Mouse (Mus musculus) lung, postnatal 36 days (tissue): ENCODE data around the gene Slc2a3.
A peak's percentile ranks its signal among the peaks of the same experiment; 100 is the strongest.

Source experiments
- DNase-seq: peaks from one replicate; pipeline ENCODE4 v3.0.0; 2022; ENCODE audit warnings: mixed read lengths

Slc2a3 gene

DNA sequence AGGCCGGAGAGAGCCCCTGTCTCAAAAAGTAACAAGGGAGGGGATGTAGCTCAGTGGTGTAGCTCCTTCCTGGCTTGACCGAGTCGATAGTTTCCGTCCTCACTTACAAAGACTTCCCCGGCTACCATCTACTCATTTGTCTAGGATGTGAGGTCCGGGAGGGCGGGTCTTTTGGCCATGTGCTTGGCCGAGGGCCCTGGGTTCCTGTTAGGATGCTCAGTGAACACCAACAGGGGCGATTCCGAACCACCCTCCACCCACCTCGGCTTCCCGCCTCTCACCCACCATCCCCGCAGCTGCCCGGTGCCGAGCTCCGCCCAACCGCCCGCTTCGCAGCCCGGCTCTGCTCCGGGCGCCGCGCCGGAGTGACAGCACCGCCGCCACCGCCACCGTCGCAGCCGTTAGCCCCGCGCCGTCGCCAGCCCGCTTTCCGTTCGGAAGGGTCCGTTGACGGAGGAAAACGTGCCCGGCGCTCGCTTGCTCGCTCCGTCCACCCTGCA lies at the start of gene Slc2a3:
Gene Slc2a3, minus strand, starts transcription at position 340 of the 500 bp plus-strand sequence.
- DNase-seq, result peak; percentile 68

DNA sequence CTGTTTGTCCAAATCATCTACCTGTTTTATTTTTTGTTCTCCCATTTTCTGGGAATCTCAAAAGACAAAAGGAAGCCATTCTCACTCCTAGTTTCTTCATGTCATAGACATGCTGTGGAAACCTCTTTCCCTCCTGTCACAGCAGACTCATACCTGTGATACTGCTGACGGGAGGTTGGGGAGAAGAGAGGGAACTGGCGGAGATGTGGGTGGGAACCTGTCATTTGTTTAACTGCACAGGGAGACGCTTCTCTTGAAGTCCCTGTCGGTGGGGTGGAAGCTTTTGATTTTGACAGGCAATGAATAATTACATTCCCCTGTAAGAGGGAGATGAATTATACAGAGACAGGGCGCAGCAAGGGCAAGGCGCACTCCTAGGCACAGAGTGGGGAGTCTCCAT lies 42.3 kb upstream of the Slc2a3 start:
- no peak for DNase-seq

- no peak for DNase-seq
These were observed 36.1 kb upstream of the Slc2a3 start for GRCm38 (mm10) chr6:122837539-122837938.

DNA sequence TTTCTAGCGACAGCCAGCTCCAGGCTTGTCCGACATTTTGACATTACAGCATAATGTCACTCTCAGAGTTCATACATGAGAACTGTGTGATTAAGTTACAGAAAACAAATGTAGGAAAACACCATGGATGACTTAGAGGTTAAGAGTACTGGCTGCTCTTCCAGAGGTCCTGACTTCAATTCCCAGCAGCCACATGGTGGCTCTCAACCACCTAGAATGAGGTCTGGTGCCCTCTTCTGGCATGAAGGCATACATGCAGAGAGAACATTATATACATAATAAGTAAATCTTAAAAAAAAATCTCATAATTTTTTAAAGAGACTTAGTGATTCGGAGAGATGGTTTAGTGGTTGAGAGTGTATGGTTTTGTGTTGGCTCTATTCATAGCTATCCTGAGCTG lies 35.5 kb upstream of the Slc2a3 start:
- no peak for DNase-seq

GRCm38 (mm10) chr6:122834365-122834764 lies 32.9 kb upstream of the Slc2a3 start:
- DNase-seq, result peak; percentile 71

- no peak for DNase-seq
These were observed 31.4 kb upstream of the Slc2a3 start for GRCm38 (mm10) chr6:122832880-122833279.

GRCm38 (mm10) chr6:122828086-122828485 lies 26.6 kb upstream of the Slc2a3 start:
- peak; percentile 45 for DNase-seq

- DNase-seq, result peak; percentile 81
These were observed 24.7 kb upstream of the Slc2a3 start for GRCm38 (mm10) chr6:122825923-122826742.

- DNase-seq, result no peak
These were observed 23.7 kb upstream of the Slc2a3 start for GRCm38 (mm10) chr6:122825166-122825565.

DNA sequence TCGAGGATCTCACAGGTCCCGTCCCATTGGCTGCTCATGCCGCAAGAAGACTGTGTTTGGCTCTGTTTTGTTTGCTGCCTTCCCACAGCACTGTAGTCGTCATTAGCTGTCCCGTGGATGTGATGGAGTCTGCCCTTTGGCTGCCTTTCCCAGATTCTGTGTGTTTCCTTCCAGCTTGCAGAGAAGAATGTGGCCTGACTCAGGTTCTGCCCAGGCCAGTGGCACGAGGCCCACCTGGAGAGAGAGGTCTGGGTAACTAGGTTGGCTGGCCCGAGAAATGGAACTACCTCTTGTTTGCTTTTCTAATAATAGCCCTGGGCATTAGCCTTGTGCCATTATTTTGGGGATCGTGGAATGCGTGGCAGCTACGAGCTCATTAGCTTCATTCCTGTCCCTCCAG lies 22.6 kb upstream of the Slc2a3 start:
- DNase-seq, result peak; percentile 67

- DNase-seq, result peak; percentile 21
These were observed 20.4 kb upstream of the Slc2a3 start for GRCm38 (mm10) chr6:122821822-122822221.

- no peak for DNase-seq
These were observed 19.6 kb upstream of the Slc2a3 start for GRCm38 (mm10) chr6:122820799-122821650.

- peak; percentile 46 for DNase-seq
These were observed 18.8 kb upstream of the Slc2a3 start for GRCm38 (mm10) chr6:122820071-122820798.

DNA sequence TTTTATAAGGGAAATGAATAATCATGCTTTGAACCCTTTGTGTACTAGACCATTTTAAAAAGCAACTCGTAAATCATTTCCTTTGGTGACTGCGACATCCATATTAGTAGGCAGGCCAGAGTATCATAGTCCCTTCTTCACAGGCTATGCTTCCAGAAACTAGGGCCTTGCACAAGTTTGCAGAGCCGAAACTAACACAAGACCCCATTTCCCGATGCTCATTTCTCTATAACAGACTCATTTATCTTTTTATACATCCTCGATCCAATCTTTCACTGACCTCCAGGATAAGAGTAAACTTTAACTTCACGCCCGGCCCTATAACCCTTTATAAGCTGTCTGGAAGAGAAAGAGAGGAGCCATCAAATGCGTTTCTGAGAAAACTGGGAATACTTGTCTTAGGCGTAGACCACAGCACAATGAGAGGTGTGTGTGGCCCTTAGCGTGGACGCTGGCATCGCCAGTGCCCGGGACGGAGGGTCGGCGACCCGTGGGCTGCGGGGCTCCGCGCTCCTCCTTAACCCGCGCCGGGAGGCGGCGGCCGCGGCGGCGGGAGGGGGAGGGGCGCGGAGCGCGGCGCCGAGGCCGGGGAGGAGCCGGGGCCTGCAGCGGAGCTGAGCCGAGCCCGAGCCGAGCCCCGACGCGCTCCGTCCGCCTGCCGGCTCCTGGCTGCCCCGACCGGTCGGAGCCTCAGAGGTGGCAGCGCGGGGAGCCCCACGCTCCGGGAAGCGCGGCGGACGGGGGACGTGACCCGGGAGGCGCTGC lies 18.0 kb upstream of the Slc2a3 start, which contains the start of gene Foxj2:
Gene Foxj2, plus strand, starts transcription at position 609 of the 765 bp plus-strand sequence.
- peak; percentile 74 for DNase-seq

DNA sequence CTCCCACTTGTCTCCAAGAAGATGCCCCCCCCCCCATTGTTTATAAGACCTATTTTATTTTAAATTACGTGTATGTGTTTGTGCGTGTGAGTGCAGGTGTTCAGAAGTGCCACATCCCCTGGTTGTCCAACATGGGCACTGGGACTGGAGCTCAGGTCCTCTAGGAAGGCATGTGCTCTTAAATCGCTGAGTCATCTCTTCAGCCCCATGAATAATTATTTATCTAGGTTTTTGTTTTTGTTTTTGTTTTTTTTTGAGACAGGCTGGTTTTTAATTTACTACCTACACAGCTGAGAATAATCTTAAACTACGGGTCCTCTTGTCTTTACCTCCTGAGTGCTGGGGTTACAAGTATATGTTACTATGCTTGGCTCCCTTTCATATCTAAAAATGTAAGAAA lies 12.2 kb upstream of the Slc2a3 start:
- DNase-seq, result no peak

DNA sequence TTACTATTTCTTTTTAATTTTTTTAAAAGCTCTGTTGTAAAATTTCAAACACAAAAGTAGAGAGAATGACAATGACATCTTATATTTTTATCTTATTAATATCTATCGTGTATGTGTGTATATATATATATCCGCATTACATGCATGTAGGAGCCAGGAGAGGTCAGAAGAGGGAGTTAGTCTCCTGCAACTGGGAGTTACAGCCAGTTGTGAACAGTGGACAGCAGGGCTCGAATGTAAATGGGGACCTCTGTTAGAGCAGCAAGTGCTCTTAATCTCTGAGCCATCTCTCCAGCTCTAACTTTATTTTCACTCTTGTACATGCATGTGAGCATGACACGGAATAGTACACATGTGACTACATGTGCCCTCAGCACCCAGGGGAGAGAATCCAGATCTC lies 11.3 kb upstream of the Slc2a3 start:
- no peak for DNase-seq

DNA sequence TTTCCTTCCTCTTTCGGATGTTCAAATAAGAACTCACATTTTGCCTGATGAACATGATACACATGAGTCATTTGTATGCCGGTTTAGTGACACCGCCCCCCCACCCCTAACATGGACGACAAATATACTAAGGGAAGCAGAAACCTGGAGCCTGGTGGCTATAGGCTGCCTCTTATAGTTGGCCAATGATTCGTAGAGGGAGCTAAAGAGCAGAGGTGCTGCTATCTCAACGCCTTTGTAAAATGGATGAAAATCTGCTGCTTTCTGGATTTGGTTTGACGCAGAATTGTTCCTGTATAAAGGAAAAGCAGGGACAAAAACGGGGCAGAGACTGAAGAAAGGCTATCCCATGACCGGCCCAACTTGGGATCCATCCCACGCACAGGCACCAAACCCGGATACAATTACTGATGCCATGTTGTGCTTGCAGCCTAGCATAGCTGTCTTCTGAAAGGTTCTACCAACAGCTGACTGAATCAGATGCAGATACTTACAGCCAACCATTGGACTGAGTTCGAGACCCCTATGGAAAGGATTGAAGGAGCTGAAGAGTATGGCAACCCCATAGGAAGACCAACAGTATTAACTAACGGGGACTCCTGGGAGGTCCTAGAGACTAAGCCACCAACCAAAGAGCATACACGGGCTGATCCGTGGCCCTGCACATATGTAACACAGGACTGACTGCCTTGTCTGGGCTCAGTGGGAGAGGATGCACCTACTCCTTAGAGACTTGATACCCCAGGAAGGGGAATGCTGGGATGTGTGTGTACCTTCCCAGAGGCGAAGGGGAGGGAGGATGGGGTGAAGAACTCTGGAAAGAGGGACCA lies 10.5 kb upstream of the Slc2a3 start:
- DNase-seq, result peak; percentile 70

DNA sequence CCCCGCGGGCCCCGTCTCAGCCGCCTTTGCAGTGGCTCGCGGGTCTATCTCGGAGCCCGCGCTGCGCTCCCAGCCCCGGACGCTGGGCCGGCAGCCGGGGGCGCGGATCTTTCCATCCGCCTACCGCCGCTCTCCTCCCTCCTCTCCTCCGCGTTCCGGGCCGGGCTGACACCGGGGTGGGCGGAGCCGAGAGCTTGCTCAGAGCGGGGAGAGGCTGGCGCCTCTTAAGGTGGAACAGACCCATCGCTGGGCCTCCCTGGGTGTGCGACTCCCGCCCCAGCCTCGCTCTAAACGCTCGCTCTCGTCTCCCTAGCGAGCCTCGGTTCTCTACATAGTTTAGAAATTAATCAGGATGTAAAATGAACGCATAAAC lies 9.8 kb upstream of the Slc2a3 start:
- peak; percentile 95 for DNase-seq

- DNase-seq, result peak; percentile 99
These were observed 9.3 kb upstream of the Slc2a3 start for GRCm38 (mm10) chr6:122810615-122811279.

GRCm38 (mm10) chr6:122810022-122810614 lies 8.7 kb upstream of the Slc2a3 start:
- DNase-seq, result no peak
